Mouse (Mus musculus) ES-E14 (cell line): Measurements from ENCODE around the gene Prok2.

Experiments used
- CHD2 ChIP-seq: IDR thresholded peaks from 2 replicates; pipeline ENCODE4 v1.6.1; 2014; ENCODE audit warnings: mild to moderate bottlenecking, low read depth, low read length, inconsistent platforms
- HCFC1 ChIP-seq: IDR thresholded peaks from 2 replicates; pipeline ENCODE4 v1.6.1; 2012; ENCODE audit warnings: low read length, inconsistent platforms, borderline replicate concordance; ENCODE audit not compliant: insufficient read depth
- MAFK ChIP-seq: IDR thresholded peaks from 2 replicates; pipeline ENCODE4 v1.6.1; 2014; ENCODE audit warnings: mild to moderate bottlenecking, low read depth, low read length, inconsistent platforms; ENCODE audit not compliant: insufficient read depth
- ZC3H11A ChIP-seq: IDR thresholded peaks from 2 replicates; pipeline ENCODE4 v1.6.1; 2012; ENCODE audit warnings: low read depth, mild to moderate bottlenecking, inconsistent platforms, low read length, borderline replicate concordance
- ZNF384 ChIP-seq: IDR thresholded peaks from 2 replicates; pipeline ENCODE4 v1.6.1; 2012; ENCODE audit warnings: low read depth, low read length, inconsistent platforms

- TF ChIP-seq CHD2 (no peak), MAFK (no peak), ZC3H11A (no peak), HCFC1 (no peak), ZNF384 (no peak)
Observed at GRCm38 (mm10) chr6:99688513-99688912, 37.7 kb downstream of the Prok2 start.
